Mouse (Mus musculus) intestine, postnatal 0 days (tissue): ENCODE measurements around the gene Cfap65. TPM values are rescaled to one million over a fixed set of nuclear protein-coding genes. Genes with fewer than 3 reads are reported as not detected.

Experiments used
- ATAC-seq: fragments of 200-750 bp; cut with Nextera tagmentation; 2 replicates; pipeline ENCODE4 v1.8.0; 2017; ENCODE audit warnings: mild to moderate bottlenecking, moderate TSS enrichment, moderate library complexity
- H3K27ac ChIP-seq: fragments of 300-500 bp; sonication (generic); 2 replicates; pipeline ENCODE4 v1.5.1; 2014; ENCODE audit warnings: mild to moderate bottlenecking, low read depth, low read length, moderate library complexity
- H3K27me3 ChIP-seq: fragments of 300-500 bp; sonication (generic); replicated peaks from 2 replicates; pipeline ENCODE4 v1.6.1; 2014; ENCODE audit warnings: low read length, mixed read lengths; ENCODE audit not compliant: control insufficient read depth, insufficient read depth
- H3K36me3 ChIP-seq: fragments of 300-500 bp; sonication (generic); 2 replicates; pipeline ENCODE4 v1.6.1; 2014; ENCODE audit warnings: mild to moderate bottlenecking, moderate library complexity; ENCODE audit not compliant: control insufficient read depth, insufficient read depth
- H3K4me1 ChIP-seq: fragments of 300-500 bp; sonication (generic); replicated peaks from 2 replicates; pipeline ENCODE4 v1.6.1; 2014; ENCODE audit warnings: antibody characterized with exemption, low read length, mixed read lengths; ENCODE audit not compliant: control insufficient read depth, insufficient read depth
- H3K4me2 ChIP-seq: fragments of 300-500 bp; sonication (generic); replicated peaks from 2 replicates; pipeline ENCODE4 v1.6.1; 2014; ENCODE audit warnings: low read depth, mild to moderate bottlenecking, moderate library complexity
- H3K4me3 ChIP-seq: fragments of 300-500 bp; sonication (generic); 2 replicates; pipeline ENCODE4 v1.5.1; 2014; ENCODE audit warnings: low read depth, low read length
- H3K9ac ChIP-seq: fragments of 300-500 bp; sonication (generic); 2 replicates; pipeline ENCODE4 v1.6.1; 2014; ENCODE audit warnings: mild to moderate bottlenecking, low read depth, low read length
- H3K9me3 ChIP-seq: fragments of 300-500 bp; sonication (generic); 2 replicates; pipeline ENCODE4 v1.6.1; 2016; ENCODE audit warnings: mixed run types; ENCODE audit not compliant: control insufficient read depth
- CTCF ChIP-seq: sonication (generic); IDR thresholded peaks from 2 replicates; pipeline ENCODE4 v1.5.1; 2016; ENCODE audit warnings: low read depth, mild to moderate bottlenecking, control low read depth, antibody characterized with exemption, moderate library complexity
- WGBS: fragments of 180-500 bp; shearing (Covaris S2); extraction: QIAGEN DNeasy Blood & Tissue Kit; methylation state at CpG from one replicate; pipeline ENCODE4 v1.1.7; 2014; 5-methylcytosine and 5-hydroxymethylcytosine counted together
- polyA plus RNA-seq: library from polyadenylated mRNA; unstranded; fragments of >200 nt; fragmentation: Nextera tagmentation; extraction: Ambion mirVana; gene quantifications from 2 replicates; pipeline ENCODE4 v1.2.1, GENCODE M21; 2015

The Cfap65 gene
- polyA plus RNA-seq, 1 experiment from 2014 or later, result 0.03 TPM

GRCm38 (mm10) chr1:74872218-74872617 lies 63.2 kb downstream of the Cfap65 start:
- TF ChIP-seq CTCF, result no peak
- Histone ChIP-seq H3K9ac (no peak overlapping the region), H3K36me3 (no peaks in the 10 kb centered on the region), H3K4me1 (no peaks in the 10 kb centered on the region), H3K9me3 (no peaks in the 10 kb centered on the region), H3K4me2 (no peak overlapping the region), H3K4me3 (no peak overlapping the region), H3K27ac (no peak overlapping the region), H3K27me3 (peaks cover 3% of the 10 kb centered on the region; the same call in 1 of the 2 replicates)
- WGBS, result 64% methylated on average over 2 of the region's 2 CpGs
- no peak for ATAC-seq

- no peak for TF ChIP-seq CTCF
- Histone ChIP-seq H3K4me1 (0 out of 2 replicates have a peak, but pooled peaks cover 2% of the 10 kb centered on the region), H3K9ac (no peak overlapping the region), H3K4me3 (no peak overlapping the region), H3K27me3 (peaks cover 31% of the 10 kb centered on the region), H3K4me2 (no peak overlapping the region), H3K36me3 (no peaks in the 10 kb centered on the region), H3K27ac (no peak overlapping the region), H3K9me3 (no peaks in the 10 kb centered on the region)
- no peak for ATAC-seq
These were observed 73.6 kb downstream of the Cfap65 start for GRCm38 (mm10) chr1:74861783-74862182.

- Histone ChIP-seq H3K9me3 (no peaks in the 10 kb centered on the region), H3K4me3 (no peak overlapping the region), H3K4me1 (0 out of 2 replicates have a peak, but pooled peaks cover 7% of the 10 kb centered on the region), H3K27me3 (peaks cover 54% of the 10 kb centered on the region), H3K4me2 (no peak overlapping the region), H3K9ac (no peak overlapping the region), H3K27ac (no peak overlapping the region), H3K36me3 (no peaks in the 10 kb centered on the region)
- ATAC-seq, result no peak
- TF ChIP-seq CTCF, result no peak
- 41% methylated on average over 6 of the region's 6 CpGs for WGBS
These were observed 76.0 kb downstream of the Cfap65 start for GRCm38 (mm10) chr1:74859223-74859984.

GRCm38 (mm10) chr1:74858805-74859204 lies 76.6 kb downstream of the Cfap65 start:
- 11% methylated on average over 16 of the region's 16 CpGs for WGBS
- Histone ChIP-seq H3K27ac (no peak overlapping the region), H3K36me3 (no peaks in the 10 kb centered on the region), H3K4me3 (0 out of 2 replicates have a peak overlapping the region, but pooled peaks have one; percentile 24), H3K27me3 (peaks cover 60% of the 10 kb centered on the region), H3K9me3 (no peaks in the 10 kb centered on the region), H3K4me2 (peak overlapping the region; percentile 50; the same call in 1 of the 2 replicates), H3K4me1 (0 out of 2 replicates have a peak, but pooled peaks cover 7% of the 10 kb centered on the region), H3K9ac (no peak overlapping the region)
- no peak for ATAC-seq
- TF ChIP-seq CTCF, result no peak

GRCm38 (mm10) chr1:74858171-74858719 lies 77.2 kb downstream of the Cfap65 start:
- WGBS, result 1% methylated on average over 29 of the region's 29 CpGs
- peaks cover 63% of the 10 kb centered on the region for H3K27me3 ChIP-seq
- no peaks in the 10 kb centered on the region for H3K36me3 ChIP-seq
- H3K9ac ChIP-seq, result no peak overlapping the region
- H3K4me2 ChIP-seq, result peak overlapping the region; percentile 50
- H3K9me3 ChIP-seq, result no peaks in the 10 kb centered on the region
- H3K27ac ChIP-seq, result no peak overlapping the region
- ATAC-seq, result no peak
- TF ChIP-seq CTCF, result no peak
- peak overlapping the region; percentile 24 for H3K4me3 ChIP-seq
- 0 out of 2 replicates have a peak, but pooled peaks cover 7% of the 10 kb centered on the region for H3K4me1 ChIP-seq

- peak overlapping the region; percentile 24; the same call in 1 of the 2 replicates for H3K4me3 ChIP-seq
- 0 out of 2 replicates have a peak, but pooled peaks cover 7% of the 10 kb centered on the region for H3K4me1 ChIP-seq
- 8% methylated on average over 4 of the region's 4 CpGs for WGBS
These were observed 77.7 kb downstream of the Cfap65 start for GRCm38 (mm10) chr1:74857677-74858076.

More at GRCm38 (mm10) chr1:74857677-74858076, 77.7 kb downstream of the Cfap65 start:
- no peak for TF ChIP-seq CTCF
- H3K27me3 ChIP-seq, result peaks cover 69% of the 10 kb centered on the region
- H3K4me2 ChIP-seq, result peak overlapping the region; percentile 50
- no peaks in the 10 kb centered on the region for H3K9me3 ChIP-seq
- ATAC-seq, result no peak
- no peak overlapping the region for H3K9ac ChIP-seq
- no peak overlapping the region for H3K27ac ChIP-seq
- H3K36me3 ChIP-seq, result no peaks in the 10 kb centered on the region
